Mouse (Mus musculus) testis, adult 10 weeks (tissue): ENCODE results near the gene Serinc4. TPM values are rescaled to one million over a fixed set of nuclear protein-coding genes. Genes with fewer than 3 reads are reported as not detected.

Source experiments
- polyA plus RNA-seq: library from polyadenylated mRNA; stranded (reverse); fragments of 350-450 nt; fragmentation: Illumina TruSeq; extraction: RNeasy Lipid Tissue Mini Kit (QIAGEN cat#74804); gene quantifications from one replicate; pipeline ENCODE4 v1.2.3, GENCODE M21; 2014; ENCODE audit warnings: low read depth, low replicate concordance

Serinc4 gene
- 2.7 TPM for polyA plus RNA-seq

GRCm38 (mm10) chr2:121456692-121457642 lies at the start of gene Serinc4:
Gene Serinc4 (minus strand): TSS chr2:121456781.

GRCm38 (mm10) chr2:121473301-121474179 lies 17.0 kb upstream of the Serinc4 start, which contains the start of gene Mfap1b:
Gene Mfap1b (minus strand): TSS chr2:121474067.

GRCm38 (mm10) chr2:121452990-121453389 lies 3.6 kb downstream of the Serinc4 start, which contains the start of gene Hypk:
Gene Hypk (plus strand): TSS chr2:121453290.

GRCm38 (mm10) chr2:121448739-121449535 lies 7.6 kb downstream of the Serinc4 start, which contains the start of gene Serf2:
Gene Serf2 (plus strand): TSS chr2:121449195.

GRCm38 (mm10) chr2:121444178-121444577 lies 12.4 kb downstream of the Serinc4 start, which contains the start of gene Ell3:
Gene Ell3 (minus strand): TSS chr2:121444278.

GRCm38 (mm10) chr2:121413387-121414042 lies 43.1 kb downstream of the Serinc4 start, which contains the start of the genes Pdia3 and Catsper2:
Gene Pdia3 (plus strand): TSS chr2:121413775.
Gene Catsper2 (minus strand): TSS chr2:121413792.

Other genes with a start within 250 kb of the Serinc4 start
- 38.4 TPM for gene Trp53bp1, start 185.4 kb downstream of the Serinc4 start, polyA plus RNA-seq
- 0.92 TPM for gene Map1a, start 167.2 kb downstream of the Serinc4 start, polyA plus RNA-seq
- 11.1 TPM for gene Ppip5k1, start 101.4 kb downstream of the Serinc4 start, polyA plus RNA-seq
- not detected for gene Ckmt1, start 99.1 kb downstream of the Serinc4 start, polyA plus RNA-seq
- gene Strc, start 69.6 kb downstream of the Serinc4 start, polyA plus RNA-seq = not detected
- 841 TPM for gene Pdia3, start 43.0 kb downstream of the Serinc4 start, polyA plus RNA-seq
- 346 TPM for gene Catsper2, start 43.0 kb downstream of the Serinc4 start, polyA plus RNA-seq
- 3.8 TPM for gene Ell3, start 12.5 kb downstream of the Serinc4 start, polyA plus RNA-seq
- 71.2 TPM for gene Serf2, start 7.6 kb downstream of the Serinc4 start, polyA plus RNA-seq
- gene Hypk, start 3.5 kb downstream of the Serinc4 start, polyA plus RNA-seq = 40.1 TPM
- 34.3 TPM for gene Mfap1b, start 17.3 kb upstream of the Serinc4 start, polyA plus RNA-seq
- gene Mfap1a, start 49.9 kb upstream of the Serinc4 start, polyA plus RNA-seq = 36.1 TPM
- 3.6 TPM for gene Wdr76, start 49.9 kb upstream of the Serinc4 start, polyA plus RNA-seq